Mouse (Mus musculus) cerebellum, postnatal 36 days (tissue): Measurements from ENCODE around the gene Ube2n.
"Not testable (repeated sequence)": the region's sequence is repeated elsewhere in the genome, so short reads cannot be mapped to it uniquely, and the experiment has no call there.

Experiments
- DNase-seq, 2 experiments: peaks; one replicate each; pipeline ENCODE4 v3.0.0; 2021 to 2022; ENCODE audit warnings: mixed read lengths in 2 of 2

Ube2n gene

DNA sequence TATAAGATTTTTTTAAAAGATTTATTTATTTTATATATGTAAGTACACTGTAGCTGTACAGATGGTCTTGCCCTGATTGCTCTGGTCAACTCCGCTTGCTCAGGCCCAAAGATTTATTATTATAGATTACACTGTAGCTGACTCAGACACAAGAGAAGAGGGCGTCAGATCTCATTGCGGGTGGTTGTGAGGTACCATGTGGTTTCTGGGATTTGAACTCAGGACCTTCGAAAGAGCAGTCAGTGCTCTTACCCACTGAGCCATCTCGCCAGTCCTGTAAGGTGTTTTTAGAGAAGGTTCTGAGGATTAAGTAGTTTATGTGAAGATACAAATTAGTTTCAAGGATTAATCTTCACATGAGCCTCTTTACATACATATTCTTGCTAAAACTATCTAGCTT is 10.9 kb downstream of the Ube2n start:
- no peak for DNase-seq

GRCm38 (mm10) chr10:95526495-95527122 is 11.7 kb downstream of the Ube2n start:
- no peak for DNase-seq

- no peak for DNase-seq
These were observed 15.7 kb downstream of the Ube2n start for GRCm38 (mm10) chr10:95530551-95531121.

GRCm38 (mm10) chr10:95532916-95533315 is 18.0 kb downstream of the Ube2n start:
- DNase-seq = no peak

- no peak for DNase-seq
These were observed 18.4 kb downstream of the Ube2n start for GRCm38 (mm10) chr10:95533382-95533781.

GRCm38 (mm10) chr10:95535399-95536221 is 20.7 kb downstream of the Ube2n start:
- DNase-seq = no peak

- DNase-seq = no peak
These were observed 21.2 kb downstream of the Ube2n start for GRCm38 (mm10) chr10:95536222-95536541.

GRCm38 (mm10) chr10:95539260-95539659 is 24.3 kb downstream of the Ube2n start:
- DNase-seq = no peak

- no peak for DNase-seq
These were observed 24.9 kb downstream of the Ube2n start for GRCm38 (mm10) chr10:95539841-95540240.

DNA sequence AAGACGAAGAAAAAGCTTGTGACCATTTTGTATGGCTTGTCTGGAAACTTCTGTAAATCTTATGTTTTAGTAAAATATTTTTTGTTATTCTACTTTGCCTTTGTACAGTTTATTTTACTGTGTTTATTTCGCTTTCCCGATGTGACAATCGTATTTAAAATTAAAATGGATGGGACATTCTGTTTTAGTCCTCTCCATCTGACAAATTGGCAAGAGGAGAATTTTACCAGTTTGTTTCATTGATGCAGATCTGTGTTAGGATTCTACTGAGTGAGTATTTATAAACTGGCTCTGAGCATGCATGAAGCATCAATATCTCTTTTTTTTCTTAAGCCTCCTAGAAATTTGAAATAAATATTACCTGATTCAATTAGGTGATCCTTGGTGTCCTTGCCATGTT is 28.0 kb downstream of the Ube2n start:
- DNase-seq = no peak

- DNase-seq = no peak
These were observed 28.4 kb downstream of the Ube2n start for GRCm38 (mm10) chr10:95543377-95543776.

GRCm38 (mm10) chr10:95544004-95544403 is 29.1 kb downstream of the Ube2n start:
- no peak for DNase-seq

- DNase-seq = no peak
These were observed 29.7 kb downstream of the Ube2n start for GRCm38 (mm10) chr10:95544651-95545050.

DNA sequence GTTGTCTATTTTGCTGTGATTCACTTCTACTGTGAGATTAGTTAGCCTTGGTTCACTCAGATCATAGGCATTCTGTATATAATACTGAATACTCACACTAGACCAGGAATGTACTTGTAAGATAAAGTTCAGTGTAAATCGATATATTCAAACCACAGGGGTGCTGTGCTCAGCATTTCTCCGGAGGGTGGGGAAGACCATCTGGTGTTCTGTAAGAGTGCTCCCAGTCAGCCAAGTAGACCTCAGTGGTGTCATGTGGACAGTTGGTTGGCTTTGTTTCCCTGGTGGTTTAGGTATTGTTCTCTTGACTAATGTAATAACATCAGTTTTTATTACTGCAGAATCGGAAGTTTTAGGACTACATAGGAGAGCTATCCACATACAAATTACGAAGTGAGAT is 30.1 kb downstream of the Ube2n start:
- peak; percentile 25 to 33 for DNase-seq

- DNase-seq = no peak
These were observed 31.2 kb downstream of the Ube2n start for GRCm38 (mm10) chr10:95546178-95546577.

- no peak for DNase-seq
These were observed 33.3 kb downstream of the Ube2n start for GRCm38 (mm10) chr10:95548154-95548826.

GRCm38 (mm10) chr10:95549080-95549479 is 34.1 kb downstream of the Ube2n start:
- not testable (repeated sequence) for DNase-seq

- no peak for DNase-seq
These were observed 35.6 kb downstream of the Ube2n start for GRCm38 (mm10) chr10:95550506-95550905.

- no peak for DNase-seq
These were observed 36.8 kb downstream of the Ube2n start for GRCm38 (mm10) chr10:95551752-95552151.

- DNase-seq = no peak
These were observed 37.4 kb downstream of the Ube2n start for GRCm38 (mm10) chr10:95552326-95552725.

- DNase-seq = no peak
These were observed 40.9 kb downstream of the Ube2n start for GRCm38 (mm10) chr10:95555866-95556265.

DNA sequence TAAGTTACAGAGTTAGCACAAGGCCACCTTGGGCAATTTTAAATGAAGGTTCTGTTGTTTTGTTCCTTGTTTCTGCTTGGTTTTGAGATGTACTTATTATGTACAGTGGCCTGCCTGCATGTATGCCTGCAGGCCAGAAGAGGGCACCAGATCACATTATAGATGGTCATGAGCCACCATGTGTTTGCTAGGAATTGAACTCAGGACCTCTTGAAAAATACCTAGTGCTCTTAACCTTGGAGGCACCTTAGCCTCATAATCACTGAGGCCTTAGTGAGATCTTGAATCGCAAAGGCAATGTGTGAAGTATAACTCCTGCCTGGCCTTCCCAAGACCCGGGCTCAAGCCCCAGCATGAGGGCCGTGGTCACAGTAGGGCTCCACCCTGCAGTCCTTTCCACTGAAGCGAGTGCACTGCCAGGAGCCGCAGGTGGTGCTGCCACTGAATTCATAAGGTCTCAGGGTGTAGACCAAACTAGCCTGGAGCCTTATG is 42.4 kb downstream of the Ube2n start:
- no peak for DNase-seq

GRCm38 (mm10) chr10:95559426-95559825 is 44.5 kb downstream of the Ube2n start:
- DNase-seq = no peak
